ENCODE assay signal across 21 mouse cellular contexts in genomic region chr7:19512353-19512752, GRCm38 (mm10). TPM values are rescaled to one million over a fixed set of nuclear protein-coding genes. Genes with fewer than 3 reads are reported as not detected.
DNase-seq lines count a peak whose midpoint lies in the region; ATAC-seq and TF ChIP-seq lines count a peak whose summit lies in the region.
"Had no signal": no experiment of that assay in that cellular context is flagged by ENCODE, and none has a peak within 500 bp of the region (broad histone marks: within the 10 kb centered on the region; RNA-seq: fewer than 3 reads in every experiment).

No protein-coding gene starts in this region.

- DNase-seq in CD4-positive, CD25-positive, alpha-beta regulatory T cell, adult 2 months (ENCODE audit: low read depth, low spot score): peak; percentile 30
- DNase-seq in CH12.LX (ENCODE audit: extremely low read depth): peak; percentile 69
- peak; percentile 35 for DNase-seq in induced T-regulatory cell, adult 2 months (ENCODE audit: low read depth)
- no peak for DNase-seq in layer of hippocampus, adult 9-11 months
- DNase-seq in neural tube, embryonic 10.5 days (ENCODE audit: extremely low spot score, low spot score): no peak
- DNase-seq: adrenal gland, adult 8-10 months; adrenal gland, postnatal 14 days; adrenal gland, postnatal 36 days; B cell, adult 2 months; cerebellum, adult 11-12 months; cerebellum, adult 2 months; cerebellum, adult 9-11 months; cerebellum, postnatal 14 days; forebrain, postnatal 0 days had no signal

- peaks cover 30 to 72% of the 10 kb centered on the region in 2 experiments for H3K4me1 ChIP-seq in CH12.LX (ENCODE audit: control insufficient read depth in 1 of 2, insufficient read depth in 2 of 2)

- no peak for ATAC-seq in CD4-positive, CD25-positive, alpha-beta regulatory T cell, adult 4 months
- ATAC-seq: activated CD4-positive, CD25-positive, alpha-beta regulatory T cell, adult 4 months; forebrain, embryonic 13.5 days; forebrain, embryonic 15.5 days; forebrain, postnatal 0 days; Patski had no signal

- TF ChIP-seq EP300 in CH12.LX (IDR thresholded peaks at IDR 0.05; ENCODE audit: low read length): 0 out of 2 replicates have a peak, but pooled peaks have one; percentile 32

- in situ Hi-C loops in CH12.LX (cut with MboI; ENCODE audit: low pct_ligation_motif_present, low pct_unique_long_range_greater_than_20kb, low sequenced_read_pairs): no loop called here

- H3K36me3 ChIP-seq in CH12.LX (replicated peaks in 1 of 2; ENCODE audit: control insufficient read depth in 1 of 2, insufficient read depth in 1 of 2, low read length in 1 of 2): peaks cover 0 to 29% of the 10 kb centered on the region in 2 experiments
- H3K36me3 ChIP-seq: embryonic facial prominence, embryonic 12.5 days; forebrain, embryonic 15.5 days had no signal

- no peak for TF ChIP-seq CTCF in CH12.LX (conservative IDR thresholded peaks at IDR 0.05 in 1 of 2, IDR thresholded peaks at IDR 0.05 in 1 of 2; ENCODE audit: low read depth in 2 of 2, low read length in 2 of 2)

- no peaks in the 10 kb centered on the region for H3K27me3 ChIP-seq in CH12.LX (replicated peaks)
- H3K27me3 ChIP-seq: Patski had no signal

- H3K9me3 ChIP-seq in CH12.LX (replicated peaks; ENCODE audit: low read length): no peaks in the 10 kb centered on the region
- H3K9me3 ChIP-seq: embryonic facial prominence, embryonic 10.5 days; embryonic facial prominence, embryonic 12.5 days; forebrain, embryonic 13.5 days; forebrain, embryonic 15.5 days had no signal

- H3K79me2 ChIP-seq in CH12.LX (replicated peaks; ENCODE audit: control insufficient read depth, extremely low read depth, insufficient read depth, poor library complexity, severe bottlenecking): peaks cover 14% of the 10 kb centered on the region

- no peak overlapping the region; the same call in 1 of the 2 replicates for H3K9ac ChIP-seq in CH12.LX (ENCODE audit: insufficient read depth, low read depth)
- H3K9ac ChIP-seq: embryonic facial prominence, embryonic 12.5 days; forebrain, embryonic 13.5 days; forebrain, embryonic 15.5 days; forebrain, postnatal 0 days had no signal

- TF ChIP-seq POLR2A in CH12.LX (IDR thresholded peaks at IDR 0.05; ENCODE audit: low read depth, low read length): no peak

- H3K27ac ChIP-seq in CH12.LX (ENCODE audit: insufficient read depth, low read depth): peak overlapping the region; percentile 69
- H3K27ac ChIP-seq: embryonic facial prominence, embryonic 10.5 days; embryonic facial prominence, embryonic 12.5 days; forebrain, embryonic 13.5 days; forebrain, embryonic 15.5 days had no signal

- dilution Hi-C loops in CH12.LX (cut with MboI; ENCODE audit: extremely low pct_ligation_motif_present, extremely low pct_unique_long_range_greater_than_20kb, low sequenced_read_pairs): no loop called here

- TF ChIP-seq RAD21 in CH12.LX (IDR thresholded peaks at IDR 0.05; ENCODE audit: low read depth, low read length): no peak

- H3K4me2 ChIP-seq in CH12.LX (ENCODE audit: insufficient read depth, low read depth, poor library complexity, severe bottlenecking): peak overlapping the region; percentile 54; the same call in 1 of the 2 replicates
- H3K4me2 ChIP-seq: embryonic facial prominence, embryonic 12.5 days; forebrain, embryonic 13.5 days; forebrain, embryonic 15.5 days had no signal

- H3K4me3 ChIP-seq in CH12.LX (replicated peaks in 1 of 3; ENCODE audit: low read depth in 2 of 3, low read length in 2 of 3, poor library complexity in 1 of 3): peak overlapping the region in 1 of 3 experiments; percentile 17
- H3K4me3 ChIP-seq: embryonic facial prominence, embryonic 10.5 days; embryonic facial prominence, embryonic 12.5 days; forebrain, embryonic 13.5 days; forebrain, embryonic 15.5 days had no signal

TF ChIP-seq in CH12.LX, 34 proteins besides CTCF, POLR2A, EP300 and RAD21:
- TF ChIP-seq USF1 (IDR thresholded peaks at IDR 0.05; ENCODE audit: low read depth, low read length) (peak; percentile 24), E2F4 (IDR thresholded peaks at IDR 0.05; ENCODE audit: insufficient replicate concordance, low read depth, low read length) (no peak), PAX5 (IDR thresholded peaks at IDR 0.05; ENCODE audit: low read length) (no peak), USF2 (conservative IDR thresholded peaks at IDR 0.05; ENCODE audit: low read depth, low read length) (no peak), SIN3A (IDR thresholded peaks at IDR 0.05; ENCODE audit: low read length) (no peak), MAFK (IDR thresholded peaks at IDR 0.05; ENCODE audit: insufficient replicate concordance, low read length) (0 out of 2 replicates have a peak, but pooled peaks have one; percentile 25), MAZ (IDR thresholded peaks at IDR 0.05; ENCODE audit: low read depth, low read length) (no peak), IRF4 (IDR thresholded peaks at IDR 0.05; ENCODE audit: low read depth, low read length) (0 out of 2 replicates have a peak, but pooled peaks have one; percentile 17), RCOR1 (conservative IDR thresholded peaks at IDR 0.05; ENCODE audit: low read depth, low read length) (no peak), GABPA (IDR thresholded peaks at IDR 0.05; ENCODE audit: insufficient replicate concordance, low read depth, low read length) (no peak), CHD2 (IDR thresholded peaks at IDR 0.05; ENCODE audit: low read length) (no peak), ETS1 (conservative IDR thresholded peaks at IDR 0.05; ENCODE audit: low read depth, low read length) (peak; percentile 25), BHLHE40 (IDR thresholded peaks at IDR 0.05; ENCODE audit: low read depth, low read length) (peak; percentile 89), ZNF384 (IDR thresholded peaks at IDR 0.05; ENCODE audit: low read depth, low read length) (peak; percentile 74), ELF1 (IDR thresholded peaks at IDR 0.05; ENCODE audit: low read depth, low read length) (no peak), ZKSCAN1 (IDR thresholded peaks at IDR 0.05; ENCODE audit: borderline replicate concordance, low read depth, low read length) (no peak), NRF1 (IDR thresholded peaks at IDR 0.05; ENCODE audit: low read depth, low read length) (no peak), MXI1 (IDR thresholded peaks at IDR 0.05; ENCODE audit: low read depth, low read length) (no peak; the same call in 1 of the 2 replicates), NELFE (IDR thresholded peaks at IDR 0.05; ENCODE audit: low read depth, low read length) (no peak), MYC (IDR thresholded peaks at IDR 0.05; ENCODE audit: low read depth, low read length) (0 out of 2 replicates have a peak, but pooled peaks have one; percentile 56), MEF2A (IDR thresholded peaks at IDR 0.05; ENCODE audit: borderline replicate concordance, low read depth, low read length) (no peak; the same call in 1 of the 2 replicates), MAX (IDR thresholded peaks at IDR 0.05; ENCODE audit: low read length) (peak; percentile 58; the same call in 1 of the 2 replicates), KAT2A (IDR thresholded peaks at IDR 0.05; ENCODE audit: insufficient replicate concordance, low read length) (0 out of 2 replicates have a peak, but pooled peaks have one; percentile 42)
TF ChIP-seq in CH12.LX: peak in this region for 9.

RNA-seq across cellular contexts. Expression of gene Trappc6a, which starts 4.2 kb away (rescaled TPM):
- polyA plus RNA-seq in CD4-positive, CD25-positive, alpha-beta regulatory T cell, adult 4 months (2017; shearing (Covaris generic)): 10 to 100 TPM; 45.8 to 50.7 TPM
- total RNA-seq in CH12.LX (2012; rRNA removed) (114 and 201 TPM in 2 replicates), CH12.LX (2014; rRNA removed) (72.2 and 77.8 TPM in 2 replicates)
- polyA plus RNA-seq in CH12.LX (2012; ENCODE audit: insufficient read length, low read depth): 37.2 and 41.1 TPM in 2 replicates

RNA-seq across cellular contexts. Expression of gene Bloc1s3, which starts 4.2 kb away (rescaled TPM):
- polyA plus RNA-seq in CD4-positive, CD25-positive, alpha-beta regulatory T cell, adult 4 months (2017; shearing (Covaris generic)): under 1 TPM; 0.37 to 0.86 TPM
- total RNA-seq in CH12.LX (2012; rRNA removed) (5.1 and 6.7 TPM in 2 replicates), CH12.LX (2014; rRNA removed) (6.9 and 8.0 TPM in 2 replicates)
- 3.8 and 4.9 TPM in 2 replicates for polyA plus RNA-seq in CH12.LX (2012; ENCODE audit: insufficient read length, low read depth)

RNA-seq across cellular contexts. Expression of gene Nkpd1, which starts 5.3 kb away (rescaled TPM):
- polyA plus RNA-seq in CD4-positive, CD25-positive, alpha-beta regulatory T cell, adult 4 months (2017; shearing (Covaris generic)): not detected
- total RNA-seq in CH12.LX (2012; rRNA removed) (0.92 and 1.9 TPM in 2 replicates), CH12.LX (2014; rRNA removed) (0.59 and 1.1 TPM in 2 replicates)
- 2.1 and 2.3 TPM in 2 replicates for polyA plus RNA-seq in CH12.LX (2012; ENCODE audit: insufficient read length, low read depth)
- polyA plus RNA-seq: activated CD4-positive, CD25-positive, alpha-beta regulatory T cell, adult 4 months had no signal

RNA-seq across cellular contexts. Expression of gene Exoc3l2, which starts 49.2 kb away (rescaled TPM):
- not detected for polyA plus RNA-seq in CD4-positive, CD25-positive, alpha-beta regulatory T cell, adult 4 months (2017; shearing (Covaris generic))
- total RNA-seq in CH12.LX (2012; rRNA removed): 0.08 TPM in 2 replicates
- total RNA-seq in CH12.LX (2014; rRNA removed): not detected in 2 replicates
- polyA plus RNA-seq in CH12.LX (2012; ENCODE audit: insufficient read length, low read depth): not detected in 2 replicates
- polyA plus RNA-seq: activated CD4-positive, CD25-positive, alpha-beta regulatory T cell, adult 4 months; Patski had no signal

RNA-seq across cellular contexts. Expression of gene Ppp1r37, which starts 50.5 kb away (rescaled TPM):
- 1 to 10 TPM; 1.9 to 2.8 TPM for polyA plus RNA-seq in CD4-positive, CD25-positive, alpha-beta regulatory T cell, adult 4 months (2017; shearing (Covaris generic))
- total RNA-seq in CH12.LX (2012; rRNA removed): 13.8 and 14.2 TPM in 2 replicates
- 7.3 and 7.7 TPM in 2 replicates for total RNA-seq in CH12.LX (2014; rRNA removed)
- polyA plus RNA-seq in CH12.LX (2012; ENCODE audit: insufficient read length, low read depth): 15.7 and 16.5 TPM in 2 replicates

Comparison
In these comparisons a context has a peak if more than half of its experiments do, and no peak if none do; other contexts are left out.
1. DNase-seq: peak in CD4-positive, CD25-positive, alpha-beta regulatory T cell, adult 2 months (single experiment), CH12.LX (single experiment) and induced T-regulatory cell, adult 2 months (single experiment); none in layer of hippocampus, adult 9-11 months (single experiment) and neural tube, embryonic 10.5 days (single experiment).